Mouse (Mus musculus) heart, embryonic 11.5 days (tissue): ENCODE measurements around the gene Srd5a1. TPM values are rescaled to one million over a fixed set of nuclear protein-coding genes. Genes with fewer than 3 reads are reported as not detected.

Experiments
- ATAC-seq: fragments of 200-750 bp; cut with Nextera tagmentation; replicated peaks from 2 replicates; pipeline ENCODE4 v1.8.0; 2017; ENCODE audit warnings: moderate library complexity; ENCODE audit not compliant: insufficient number of reproducible peaks, low FRiP score, low TSS enrichment
- H3K27ac ChIP-seq: fragments of 300-500 bp; sonication (generic); 2 replicates; pipeline ENCODE4 v1.5.1; 2014; ENCODE audit warnings: mild to moderate bottlenecking, low read depth, low read length
- H3K27me3 ChIP-seq: fragments of 300-500 bp; sonication (generic); 2 replicates; pipeline ENCODE4 v1.6.1; 2014; ENCODE audit warnings: mild to moderate bottlenecking, low read length, mixed read lengths; ENCODE audit not compliant: control insufficient read depth, insufficient read depth
- H3K36me3 ChIP-seq: fragments of 300-500 bp; sonication (generic); 2 replicates; pipeline ENCODE4 v1.6.1; 2014; ENCODE audit warnings: mild to moderate bottlenecking, low read length, moderate library complexity, mixed read lengths; ENCODE audit not compliant: control insufficient read depth, insufficient read depth
- H3K4me1 ChIP-seq: fragments of 300-500 bp; sonication (generic); 2 replicates; pipeline ENCODE4 v1.6.1; 2014; ENCODE audit warnings: low read length; ENCODE audit not compliant: control insufficient read depth, insufficient read depth
- H3K4me2 ChIP-seq: fragments of 300-500 bp; sonication (generic); 2 replicates; pipeline ENCODE4 v1.6.1; 2014; ENCODE audit warnings: mild to moderate bottlenecking, moderate library complexity
- H3K4me3 ChIP-seq: fragments of 300-500 bp; sonication (generic); 2 replicates; pipeline ENCODE4 v1.5.1; 2014; ENCODE audit warnings: low read depth, low read length
- H3K9ac ChIP-seq: fragments of 300-500 bp; sonication (generic); 2 replicates; pipeline ENCODE4 v1.6.1; 2014; ENCODE audit warnings: mild to moderate bottlenecking, low read depth, low read length, moderate library complexity
- H3K9me3 ChIP-seq: fragments of 300-500 bp; sonication (generic); replicated peaks from 2 replicates; pipeline ENCODE4 v1.6.1; 2016; ENCODE audit warnings: low read length; ENCODE audit not compliant: control insufficient read depth
- WGBS: fragments of 180-500 bp; shearing (Covaris S2); extraction: QIAGEN DNeasy Blood & Tissue Kit; methylation state at CpG from one replicate; pipeline ENCODE4 v1.1.7; 2014; ENCODE audit not compliant: insufficient replicate concordance; 5-methylcytosine and 5-hydroxymethylcytosine counted together
- polyA plus RNA-seq: library from polyadenylated mRNA; unstranded; fragments of >200 nt; fragmentation: Nextera tagmentation; extraction: Ambion mirVana; gene quantifications from 2 replicates; pipeline ENCODE4 v1.2.1, GENCODE M21; 2014

Srd5a1 gene
- polyA plus RNA-seq, 1 experiment from 2014 or later: 6.3 TPM

DNA sequence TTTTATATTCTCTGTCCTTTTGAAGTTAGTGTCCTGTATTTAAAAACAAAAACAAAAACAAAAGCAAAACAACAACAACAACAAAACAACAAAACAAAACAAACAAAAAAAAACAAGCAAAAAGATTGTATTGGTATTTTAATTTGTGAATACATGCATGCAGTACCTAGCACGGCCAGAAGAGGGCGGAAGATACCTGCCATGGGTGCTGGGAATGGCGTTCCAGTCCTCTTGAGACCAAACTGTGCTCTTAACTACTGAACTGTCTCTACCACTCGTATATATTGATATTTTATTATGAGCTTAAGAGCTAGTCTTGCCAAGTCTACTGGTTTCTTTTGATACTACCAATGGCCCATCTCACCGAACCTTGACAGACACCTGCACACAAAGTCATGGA is 58.2 kb downstream of the Srd5a1 start:
- no peaks in the 10 kb centered on the region for H3K9me3 ChIP-seq
- H3K36me3 ChIP-seq: no peaks in the 10 kb centered on the region
- H3K4me1 ChIP-seq: no peaks in the 10 kb centered on the region
- ATAC-seq: no peak
- H3K9ac ChIP-seq: no peak overlapping the region
- 18% methylated on average over 5 of the region's 5 CpGs for WGBS
- no peak overlapping the region for H3K4me3 ChIP-seq
- H3K27ac ChIP-seq: no peak overlapping the region
- H3K4me2 ChIP-seq: no peak overlapping the region
- H3K27me3 ChIP-seq: no peaks in the 10 kb centered on the region; the same call in 1 of the 2 replicates

DNA sequence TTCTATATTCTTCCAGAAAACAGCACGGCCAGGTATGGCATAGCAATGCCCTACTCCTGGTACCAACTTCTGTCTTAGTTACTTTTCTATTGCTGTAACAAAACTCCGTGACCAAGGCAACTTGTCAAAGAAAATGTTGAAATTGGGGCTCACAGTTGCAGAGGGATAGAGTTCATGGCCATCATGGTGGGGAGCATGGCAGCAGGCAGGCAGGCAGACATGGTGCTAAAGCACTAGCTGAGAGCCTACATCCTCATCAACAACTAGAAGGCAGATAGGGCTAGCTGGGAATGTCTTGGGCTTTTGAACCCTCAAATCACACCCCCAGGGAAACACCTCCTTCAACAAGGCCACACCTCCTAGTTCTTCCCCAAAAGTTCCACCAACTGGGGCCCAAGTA is 60.4 kb downstream of the Srd5a1 start:
- H3K4me2 ChIP-seq: no peak overlapping the region
- H3K27ac ChIP-seq: no peak overlapping the region
- ATAC-seq: no peak
- no peaks in the 10 kb centered on the region for H3K4me1 ChIP-seq
- H3K9ac ChIP-seq: no peak overlapping the region
- H3K9me3 ChIP-seq: no peaks in the 10 kb centered on the region
- WGBS: 75% methylated on average over 2 of the region's 2 CpGs
- no peaks in the 10 kb centered on the region for H3K27me3 ChIP-seq
- H3K36me3 ChIP-seq: no peaks in the 10 kb centered on the region
- no peak overlapping the region for H3K4me3 ChIP-seq

- 39% methylated on average over 8 of the region's 8 CpGs for WGBS
- Histone ChIP-seq H3K4me2 (no peak overlapping the region), H3K27me3 (no peaks in the 10 kb centered on the region), H3K9ac (no peak overlapping the region), H3K9me3 (no peaks in the 10 kb centered on the region), H3K4me3 (no peak overlapping the region), H3K4me1 (no peaks in the 10 kb centered on the region), H3K36me3 (no peaks in the 10 kb centered on the region), H3K27ac (no peak overlapping the region)
- ATAC-seq: no peak
Measured at GRCm38 (mm10) chr13:69549980-69550379, 61.3 kb downstream of the Srd5a1 start.

DNA sequence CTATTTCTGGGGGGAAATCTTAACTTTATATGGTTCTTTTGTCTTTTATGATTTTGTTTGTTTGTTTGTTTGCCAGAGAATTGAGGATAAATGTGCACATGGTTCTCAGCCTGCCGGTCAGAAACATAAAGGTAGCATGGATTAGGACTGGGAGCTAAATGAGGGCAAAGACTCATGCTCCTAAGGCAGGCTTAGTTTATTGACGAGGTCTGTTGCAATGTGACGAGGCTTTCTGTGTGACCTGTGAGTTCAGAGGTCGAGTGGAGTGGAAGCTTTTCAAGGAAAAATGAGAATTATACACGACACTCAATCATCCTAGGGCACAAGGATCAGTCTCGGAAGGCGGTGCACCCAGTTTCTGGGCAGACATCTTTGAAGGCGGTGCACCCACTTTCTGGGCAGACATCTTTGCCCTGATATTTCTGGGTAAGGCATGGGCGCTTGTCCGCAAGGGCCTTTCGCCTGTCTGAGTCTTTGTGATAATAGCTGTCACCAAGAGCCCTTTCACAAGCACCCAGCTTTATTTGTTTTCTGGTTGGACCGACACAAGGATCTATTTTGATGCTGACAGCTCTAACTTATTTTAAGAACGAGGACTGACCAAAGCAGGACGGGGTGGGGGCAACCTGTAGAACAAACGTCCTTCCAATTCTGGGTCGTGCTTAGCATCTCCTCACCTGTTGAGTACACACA is 63.6 kb downstream of the Srd5a1 start:
- Histone ChIP-seq H3K27ac (no peak overlapping the region), H3K9me3 (no peaks in the 10 kb centered on the region), H3K4me2 (no peak overlapping the region), H3K36me3 (no peaks in the 10 kb centered on the region), H3K4me3 (no peak overlapping the region), H3K4me1 (peaks cover 16% of the 10 kb centered on the region), H3K27me3 (no peaks in the 10 kb centered on the region), H3K9ac (no peak overlapping the region)
- ATAC-seq: no peak
- 52% methylated on average over 16 of the region's 16 CpGs for WGBS

- Histone ChIP-seq H3K27me3 (no peaks in the 10 kb centered on the region), H3K4me2 (no peak overlapping the region), H3K36me3 (no peaks in the 10 kb centered on the region), H3K4me1 (peaks cover 22% of the 10 kb centered on the region), H3K9me3 (no peaks in the 10 kb centered on the region), H3K4me3 (no peak overlapping the region), H3K9ac (no peak overlapping the region), H3K27ac (no peak overlapping the region)
- WGBS: 30% methylated on average over 3 of the region's 3 CpGs
- no peak for ATAC-seq
Measured at GRCm38 (mm10) chr13:69545019-69545418, 66.2 kb downstream of the Srd5a1 start.

DNA sequence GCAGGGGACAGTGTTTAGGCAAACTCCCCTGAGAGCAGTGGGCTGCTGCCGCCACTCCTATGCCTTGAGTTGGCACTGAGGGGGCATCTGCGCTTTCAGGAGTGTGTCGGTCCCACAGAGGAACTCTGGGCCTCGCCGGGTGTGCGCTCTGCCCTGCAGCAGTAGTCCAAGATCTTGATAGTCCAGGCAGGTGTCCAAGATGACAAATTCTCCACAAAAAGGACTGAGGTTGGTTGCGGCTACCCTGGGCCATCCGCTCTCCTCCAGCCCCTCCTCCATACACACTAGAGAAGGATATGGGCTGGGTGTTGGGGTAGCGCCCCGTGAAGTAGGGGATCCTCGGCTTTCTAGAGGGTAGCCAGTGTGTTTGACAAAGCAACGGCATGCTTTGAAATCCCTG is 67.6 kb downstream of the Srd5a1 start:
- H3K4me3 ChIP-seq: peak overlapping the region; percentile 10; the same call in 1 of the 2 replicates
- ATAC-seq: peak; percentile 36; the same call in 1 of the 2 replicates
- peaks cover 36% of the 10 kb centered on the region for H3K4me1 ChIP-seq
- H3K9ac ChIP-seq: peak overlapping the region; percentile 34; the same call in 1 of the 2 replicates
- H3K9me3 ChIP-seq: no peaks in the 10 kb centered on the region
- H3K27ac ChIP-seq: peak overlapping the region; percentile 55
- H3K27me3 ChIP-seq: no peaks in the 10 kb centered on the region
- WGBS: 40% methylated on average over 12 of the region's 12 CpGs
- H3K36me3 ChIP-seq: no peaks in the 10 kb centered on the region
- peak overlapping the region; percentile 51 for H3K4me2 ChIP-seq

GRCm38 (mm10) chr13:69542571-69543352 is 68.5 kb downstream of the Srd5a1 start:
- H3K4me3 ChIP-seq: no peak overlapping the region
- H3K4me2 ChIP-seq: peak overlapping the region; percentile 51
- 0 out of 2 replicates have a peak, but pooled peaks have one; percentile 25 for ATAC-seq
- H3K36me3 ChIP-seq: no peaks in the 10 kb centered on the region
- no peaks in the 10 kb centered on the region for H3K27me3 ChIP-seq
- peak overlapping the region; percentile 34; the same call in 1 of the 2 replicates for H3K9ac ChIP-seq
- peaks cover 43% of the 10 kb centered on the region for H3K4me1 ChIP-seq
- peak overlapping the region; percentile 55 for H3K27ac ChIP-seq
- WGBS: 52% methylated on average over 17 of the region's 17 CpGs
- H3K9me3 ChIP-seq: no peaks in the 10 kb centered on the region

DNA sequence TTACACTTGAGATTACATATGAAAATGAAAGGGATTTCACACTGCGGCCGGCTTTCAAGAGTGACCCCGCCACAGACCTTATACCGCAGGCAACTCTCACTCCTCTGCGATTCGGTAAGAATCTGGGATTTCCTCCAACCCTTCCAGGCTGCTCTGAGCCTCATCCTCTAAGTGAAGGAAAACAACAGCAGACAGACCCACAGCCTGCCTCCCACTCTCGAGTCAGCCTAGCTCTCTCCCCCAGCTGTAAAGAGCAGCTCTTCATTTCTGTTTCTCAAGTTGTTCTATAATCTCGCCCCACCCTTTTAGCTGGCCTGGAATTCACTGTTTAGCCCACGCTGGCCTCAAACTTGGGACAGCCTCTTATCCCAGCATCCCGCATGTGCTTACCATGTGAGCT is 69.5 kb downstream of the Srd5a1 start:
- Histone ChIP-seq H3K4me1 (peaks cover 43% of the 10 kb centered on the region), H3K9ac (no peak overlapping the region), H3K27ac (no peak overlapping the region)

More for the DNA sequence above, 69.5 kb downstream of the Srd5a1 start:
- Histone ChIP-seq H3K9me3 (no peaks in the 10 kb centered on the region), H3K4me2 (no peak overlapping the region), H3K27me3 (no peaks in the 10 kb centered on the region), H3K36me3 (no peaks in the 10 kb centered on the region), H3K4me3 (no peak overlapping the region)
- ATAC-seq: no peak
- WGBS: 60% methylated on average over 10 of the region's 10 CpGs
